Mouse (Mus musculus) liver, embryonic 16.5 days (tissue): Measurements from ENCODE around the gene Psmc3ip. TPM values are rescaled to one million over a fixed set of nuclear protein-coding genes. Genes with fewer than 3 reads are reported as not detected.

Source experiments
- ATAC-seq: fragments of 200-750 bp; cut with Nextera tagmentation; 2 replicates; pipeline ENCODE4 v1.8.0; 2017; ENCODE audit warnings: low read depth, mild to moderate bottlenecking, moderate number of reproducible peaks, moderate library complexity
- H3K27ac ChIP-seq: fragments of 300-500 bp; sonication (generic); 2 replicates; pipeline ENCODE4 v1.5.1; 2014; ENCODE audit warnings: mild to moderate bottlenecking, low read length
- H3K27me3 ChIP-seq: fragments of 300-500 bp; sonication (generic); 2 replicates; pipeline ENCODE4 v1.6.1; 2014; ENCODE audit warnings: low read depth, low read length, mixed read lengths; ENCODE audit not compliant: control insufficient read depth, insufficient read depth
- H3K36me3 ChIP-seq: fragments of 300-500 bp; sonication (generic); 2 replicates; pipeline ENCODE4 v1.6.1; 2014; ENCODE audit warnings: mild to moderate bottlenecking; ENCODE audit not compliant: control insufficient read depth, insufficient read depth
- H3K4me1 ChIP-seq: fragments of 300-500 bp; sonication (generic); 2 replicates; pipeline ENCODE4 v1.6.1; 2014; ENCODE audit warnings: low read depth, low read length, mixed read lengths; ENCODE audit not compliant: control insufficient read depth
- H3K4me2 ChIP-seq: fragments of 300-500 bp; sonication (generic); 2 replicates; pipeline ENCODE4 v1.6.1; 2014; ENCODE audit warnings: low read depth, low read length, mixed read lengths
- H3K4me3 ChIP-seq: fragments of 300-500 bp; sonication (generic); 2 replicates; pipeline ENCODE4 v1.5.1; 2014; ENCODE audit warnings: low read depth, mild to moderate bottlenecking, low read length
- H3K9ac ChIP-seq: fragments of 300-500 bp; sonication (generic); 2 replicates; pipeline ENCODE4 v1.6.1; 2014; ENCODE audit warnings: low read depth, low read length
- H3K9me3 ChIP-seq: fragments of 300-500 bp; sonication (generic); replicated peaks from 2 replicates; pipeline ENCODE4 v1.6.1; 2016; ENCODE audit warnings: low read length; ENCODE audit not compliant: control insufficient read depth
- WGBS: fragments of 180-500 bp; shearing (Covaris S2); extraction: QIAGEN DNeasy Blood & Tissue Kit; methylation state at CpG from one replicate; pipeline ENCODE4 v1.1.7; 2014; ENCODE audit not compliant: insufficient replicate concordance; 5-methylcytosine and 5-hydroxymethylcytosine counted together
- polyA plus RNA-seq: library from polyadenylated mRNA; unstranded; fragments of >200 nt; fragmentation: Nextera tagmentation; extraction: Ambion mirVana; gene quantifications from 2 replicates; pipeline ENCODE4 v1.2.1, GENCODE M21; 2015

The Psmc3ip gene
- polyA plus RNA-seq, 1 experiment from 2014 or later: 11.7 TPM

DNA sequence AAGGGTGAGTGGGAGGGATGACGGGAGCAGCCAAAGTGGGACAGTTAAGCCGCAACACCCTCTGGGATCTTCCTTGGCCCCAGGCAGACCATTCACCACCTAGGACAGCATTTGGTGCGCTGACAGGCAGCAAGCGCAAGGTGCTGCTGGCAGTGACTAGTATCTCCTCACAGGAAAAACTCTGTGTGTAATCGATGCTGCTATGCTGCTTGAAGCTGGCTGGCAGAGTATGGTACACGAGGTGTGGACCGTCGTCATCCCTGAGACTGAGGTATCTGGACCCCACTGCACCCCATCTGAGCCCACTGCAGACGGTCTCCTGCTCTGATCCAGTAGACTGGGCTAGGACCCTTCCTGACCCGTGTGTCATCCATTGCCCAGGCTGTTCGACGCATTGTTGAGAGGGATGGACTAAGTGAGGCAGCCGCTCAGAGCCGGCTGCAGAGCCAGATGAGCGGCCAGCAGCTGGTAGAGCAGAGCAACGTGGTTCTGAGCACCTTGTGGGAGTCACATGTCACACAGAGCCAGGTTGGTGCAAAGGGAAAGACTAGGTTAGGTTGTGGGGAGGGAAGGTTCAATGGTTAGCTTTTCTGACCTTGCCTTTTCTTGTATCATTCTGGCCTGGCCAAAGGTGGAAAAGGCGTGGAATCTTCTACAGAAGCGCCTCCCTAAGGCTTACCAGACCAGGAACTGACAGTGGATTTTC is 9.5 kb downstream of the Psmc3ip start:
- H3K4me2 ChIP-seq: no peak overlapping the region; the same call in 1 of the 2 replicates
- WGBS: 87% methylated on average over 18 of the region's 18 CpGs

DNA sequence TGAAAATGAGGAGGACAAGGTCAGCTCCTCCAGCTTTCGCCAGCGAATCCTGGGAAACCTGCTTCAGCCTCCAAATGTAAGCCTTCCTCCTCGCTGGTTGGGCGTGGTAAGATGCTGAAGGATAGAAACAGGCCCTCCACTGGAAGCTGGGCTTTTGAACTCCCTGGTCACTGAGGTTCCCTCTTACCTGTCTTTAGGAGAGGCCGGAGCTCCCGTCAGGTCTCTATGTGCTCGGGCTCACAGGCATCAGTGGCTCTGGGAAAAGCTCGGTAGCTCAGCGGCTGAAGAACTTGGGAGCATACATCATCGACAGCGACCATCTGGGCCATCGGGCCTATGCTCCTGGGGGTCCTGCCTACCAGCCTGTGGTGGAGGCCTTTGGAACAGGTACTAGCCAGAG is 10.4 kb downstream of the Psmc3ip start:
- 89% methylated on average over 12 of the region's 12 CpGs for WGBS
- H3K4me2 ChIP-seq: no peak overlapping the region
- no peaks in the 10 kb centered on the region for H3K9me3 ChIP-seq
- H3K4me1 ChIP-seq: peaks cover 50% of the 10 kb centered on the region
- no peak overlapping the region for H3K4me3 ChIP-seq
- ATAC-seq: no peak
- H3K36me3 ChIP-seq: peaks cover 8% of the 10 kb centered on the region
- H3K27ac ChIP-seq: no peak overlapping the region
- no peak overlapping the region for H3K9ac ChIP-seq
- H3K27me3 ChIP-seq: peaks cover 20% of the 10 kb centered on the region

More for the DNA sequence above, 9.5 kb downstream of the Psmc3ip start:
- H3K9me3 ChIP-seq: no peaks in the 10 kb centered on the region
- ATAC-seq: no peak
- H3K4me3 ChIP-seq: no peak overlapping the region
- no peak overlapping the region; the same call in 1 of the 2 replicates for H3K27ac ChIP-seq
- H3K9ac ChIP-seq: no peak overlapping the region
- peaks cover 16% of the 10 kb centered on the region for H3K36me3 ChIP-seq
- H3K4me1 ChIP-seq: peaks cover 50% of the 10 kb centered on the region
- peaks cover 10% of the 10 kb centered on the region for H3K27me3 ChIP-seq

DNA sequence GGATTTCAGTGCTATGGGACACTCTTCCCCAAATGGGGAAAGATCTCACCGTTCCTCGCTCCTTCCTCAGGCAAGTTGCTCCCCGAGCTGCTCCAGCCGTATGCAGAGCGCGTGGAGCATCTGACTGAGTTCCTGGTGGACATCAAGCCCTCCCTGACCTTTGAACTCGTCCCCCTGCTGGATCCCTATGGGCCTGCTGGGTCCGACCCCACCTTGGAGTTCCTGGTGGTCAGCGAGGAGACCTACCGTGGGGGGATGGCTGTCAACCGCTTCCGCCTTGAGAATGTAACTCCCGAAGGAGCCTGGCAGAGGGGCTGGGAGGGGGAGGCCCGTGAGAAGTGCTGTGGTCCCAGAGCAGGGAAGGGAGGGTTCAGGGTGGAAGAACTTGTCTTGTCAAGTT is 11.0 kb downstream of the Psmc3ip start:
- no peak overlapping the region for H3K4me3 ChIP-seq
- no peaks in the 10 kb centered on the region for H3K9me3 ChIP-seq
- no peak for ATAC-seq
- H3K9ac ChIP-seq: no peak overlapping the region
- H3K4me2 ChIP-seq: no peak overlapping the region
- no peak overlapping the region for H3K27ac ChIP-seq
- peaks cover 50% of the 10 kb centered on the region for H3K4me1 ChIP-seq
- peaks cover 3% of the 10 kb centered on the region for H3K36me3 ChIP-seq
- H3K27me3 ChIP-seq: peaks cover 25% of the 10 kb centered on the region
- 83% methylated on average over 14 of the region's 14 CpGs for WGBS

DNA sequence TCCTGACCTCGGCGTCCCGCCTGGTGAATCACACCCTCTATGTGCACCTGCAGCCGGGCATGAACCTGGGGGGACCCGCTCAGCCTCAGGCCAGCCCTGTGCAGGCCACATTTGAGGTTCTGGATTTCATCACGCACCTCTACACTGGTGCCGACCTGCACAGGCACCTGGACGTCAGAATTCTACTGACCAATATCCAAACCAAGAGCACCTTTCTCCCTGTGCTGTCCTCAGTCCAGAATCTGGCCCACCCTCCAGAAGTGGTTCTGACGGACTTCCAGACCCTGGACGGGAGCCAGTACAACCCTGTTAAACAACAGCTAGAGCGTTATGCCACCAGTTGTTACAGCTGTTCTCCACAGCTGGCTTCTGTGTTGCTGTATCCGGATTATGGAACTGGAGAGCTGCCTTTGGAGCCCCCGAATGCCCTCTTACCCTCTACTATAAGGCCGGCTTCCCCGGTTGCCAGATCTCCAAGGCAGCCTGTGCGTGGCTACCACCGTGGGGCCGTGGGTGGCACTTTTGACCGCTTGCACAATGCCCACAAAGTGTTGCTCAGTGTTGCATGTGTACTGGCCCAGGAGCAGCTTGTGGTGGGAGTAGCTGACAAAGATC is 12.0 kb downstream of the Psmc3ip start:
- H3K27ac ChIP-seq: peak overlapping the region; percentile 89
- peaks cover 48% of the 10 kb centered on the region for H3K4me1 ChIP-seq
- no peaks in the 10 kb centered on the region for H3K36me3 ChIP-seq
- H3K4me2 ChIP-seq: peak overlapping the region; percentile 96
- peak overlapping the region; percentile 89 for H3K9ac ChIP-seq
- H3K9me3 ChIP-seq: no peaks in the 10 kb centered on the region
- WGBS: 27% methylated on average over 19 of the region's 19 CpGs
- no peak; the same call in 1 of the 2 replicates for ATAC-seq
- H3K4me3 ChIP-seq: peak overlapping the region; percentile 80
- peaks cover 36% of the 10 kb centered on the region for H3K27me3 ChIP-seq

DNA sequence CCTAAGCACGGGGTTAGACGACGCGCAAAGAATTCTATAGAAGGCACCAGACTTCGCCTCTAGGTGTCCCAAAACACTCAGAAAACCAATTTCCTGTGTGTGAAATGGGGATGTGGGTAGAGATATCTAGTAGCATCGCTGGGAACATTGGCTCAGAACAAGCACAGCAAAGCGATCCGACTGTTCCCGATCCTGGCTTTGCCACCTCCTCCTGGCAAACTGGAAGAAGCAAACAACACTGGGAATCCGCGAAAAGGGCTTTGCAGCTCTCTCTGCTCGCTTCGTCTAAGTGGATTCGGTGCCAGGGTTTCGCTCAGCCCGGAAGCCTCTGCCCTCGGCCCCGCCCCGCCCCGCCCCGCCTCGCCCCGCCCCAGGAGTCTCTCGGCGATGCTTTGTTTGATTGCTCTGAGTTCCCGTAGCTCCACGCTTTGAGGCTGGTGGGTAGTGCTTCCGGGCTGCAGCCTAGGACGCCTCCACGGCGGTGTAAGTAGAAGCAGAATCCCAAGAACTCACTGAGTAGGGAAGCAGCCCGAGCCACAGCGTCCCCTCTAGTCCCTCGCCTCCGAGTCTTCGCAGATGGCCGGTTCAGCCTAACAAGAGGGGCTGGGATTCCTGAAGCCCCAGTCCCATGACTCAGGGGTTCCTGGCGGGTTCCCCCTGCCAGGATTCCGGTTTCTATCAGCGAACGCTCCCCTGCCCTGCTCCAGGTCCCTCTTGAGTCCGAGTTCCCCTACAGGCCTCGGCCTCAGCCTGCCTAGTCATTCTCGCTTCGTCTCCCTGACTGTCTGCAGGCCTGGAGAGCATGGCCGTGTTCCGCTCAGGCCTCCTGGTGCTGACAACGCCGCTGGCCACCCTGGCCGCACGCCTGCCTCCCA is 12.8 kb downstream of the Psmc3ip start, which contains the start of gene Coasy:
Coasy (plus strand) TSS at position 358 of the 875 bp plus-strand sequence.
- Histone ChIP-seq H3K9me3 (no peaks in the 10 kb centered on the region), H3K4me3 (peak within 1 kb of the TSS; percentile 80), H3K27ac (peak within 1 kb of the TSS; percentile 89), H3K9ac (peak within 1 kb of the TSS; percentile 89), H3K4me2 (peak within 1 kb of the TSS; percentile 96), H3K27me3 (peaks cover 43% of the 10 kb centered on the region), H3K36me3 (no peaks in the 10 kb centered on the region), H3K4me1 (peaks cover 41% of the 10 kb centered on the region)
- peak; percentile 85 for ATAC-seq
- under 1% methylated on average over 51 of the region's 51 CpGs for WGBS

DNA sequence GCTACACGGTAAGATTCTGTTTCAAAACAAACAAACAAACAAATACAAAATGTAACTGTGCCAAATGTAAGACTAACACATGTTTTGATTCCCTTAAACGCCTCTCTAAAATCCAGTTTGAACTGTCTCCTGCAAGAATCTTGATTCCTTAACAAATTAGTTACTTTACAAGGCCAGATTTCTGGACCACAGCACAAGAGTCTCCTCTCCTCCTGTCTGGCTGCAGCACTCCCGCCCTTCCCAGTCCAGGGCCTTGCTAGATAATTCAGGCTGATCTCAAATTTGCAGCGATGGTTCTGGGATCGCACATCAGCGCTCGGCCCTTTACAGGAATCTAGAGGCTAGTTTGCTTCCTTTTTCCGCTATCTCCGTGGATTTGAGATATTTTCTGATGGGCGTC is 13.6 kb downstream of the Psmc3ip start:
- no peaks in the 10 kb centered on the region for H3K36me3 ChIP-seq
- H3K4me1 ChIP-seq: peaks cover 39% of the 10 kb centered on the region
- H3K4me2 ChIP-seq: peak overlapping the region; percentile 96
- peaks cover 43% of the 10 kb centered on the region for H3K27me3 ChIP-seq
- 6% methylated on average over 10 of the region's 10 CpGs for WGBS
- peak overlapping the region; percentile 61 for H3K9ac ChIP-seq
- no peaks in the 10 kb centered on the region for H3K9me3 ChIP-seq
- no peak for ATAC-seq
- H3K4me3 ChIP-seq: peak overlapping the region; percentile 80
- peak overlapping the region; percentile 79 for H3K27ac ChIP-seq

DNA sequence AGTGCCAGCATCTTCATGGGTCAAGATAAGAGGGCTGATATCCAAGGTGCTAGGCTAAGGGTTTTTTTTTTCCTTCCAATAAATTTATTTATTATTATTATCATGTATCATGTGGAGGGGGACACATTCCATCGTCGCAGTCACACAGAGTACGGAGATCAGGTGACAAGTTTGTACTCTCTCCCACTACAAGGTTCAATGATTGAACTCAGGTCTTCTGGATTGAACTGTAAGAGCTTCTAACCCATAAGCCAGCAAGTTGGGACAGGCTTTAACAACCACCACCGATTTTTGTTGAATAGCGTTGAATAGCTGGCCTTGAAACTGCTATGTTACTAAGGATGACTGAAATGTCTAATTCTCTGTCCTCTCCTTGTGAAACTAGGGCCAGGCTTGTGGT is 14.8 kb downstream of the Psmc3ip start:
- peaks cover 27% of the 10 kb centered on the region for H3K4me1 ChIP-seq
- no peak overlapping the region for H3K9ac ChIP-seq
- H3K27me3 ChIP-seq: peaks cover 43% of the 10 kb centered on the region
- no peak overlapping the region for H3K4me3 ChIP-seq
- 64% methylated on average over 5 of the region's 5 CpGs for WGBS
- no peak overlapping the region for H3K27ac ChIP-seq
- H3K9me3 ChIP-seq: no peaks in the 10 kb centered on the region
- H3K36me3 ChIP-seq: no peaks in the 10 kb centered on the region
- no peak overlapping the region for H3K4me2 ChIP-seq
- no peak for ATAC-seq

DNA sequence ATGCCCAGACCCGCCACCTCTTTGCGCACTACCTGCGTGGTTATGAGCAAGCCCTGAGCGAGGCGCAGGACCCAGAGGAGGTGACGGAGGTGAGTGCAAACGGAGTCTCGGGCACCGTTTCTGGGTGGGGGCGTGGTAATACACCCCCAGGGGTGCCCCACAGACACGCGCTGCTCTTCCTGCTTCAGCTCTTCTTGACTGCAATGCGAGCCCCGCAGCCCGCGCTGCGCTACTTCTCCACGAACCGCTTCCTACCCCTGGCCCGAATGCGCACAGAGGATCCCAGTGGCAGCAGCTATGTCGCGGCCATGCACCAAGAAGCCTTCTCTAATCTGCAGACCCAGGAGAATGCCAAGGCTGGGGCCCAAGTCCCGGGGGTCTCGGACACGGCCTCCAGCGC is 15.5 kb downstream of the Psmc3ip start:
- no peaks in the 10 kb centered on the region for H3K9me3 ChIP-seq
- H3K4me2 ChIP-seq: 0 out of 2 replicates have a peak overlapping the region, but pooled peaks have one; percentile 2
- peaks cover 43% of the 10 kb centered on the region for H3K27me3 ChIP-seq
- no peak overlapping the region for H3K27ac ChIP-seq
- H3K36me3 ChIP-seq: no peaks in the 10 kb centered on the region
- no peak overlapping the region for H3K9ac ChIP-seq
- H3K4me3 ChIP-seq: 0 out of 2 replicates have a peak overlapping the region, but pooled peaks have one; percentile 3
- ATAC-seq: no peak
- 6% methylated on average over 27 of the region's 27 CpGs for WGBS
- peaks cover 27% of the 10 kb centered on the region for H3K4me1 ChIP-seq
